Mouse (Mus musculus): ENCODE data around the gene Cep104. TPM values are rescaled to one million over a fixed set of nuclear protein-coding genes. Genes with fewer than 3 reads are reported as not detected.

The Cep104 gene
- total RNA-seq, 2 experiments from 2014 or later: 23.0 to 24.0 TPM

DNA sequence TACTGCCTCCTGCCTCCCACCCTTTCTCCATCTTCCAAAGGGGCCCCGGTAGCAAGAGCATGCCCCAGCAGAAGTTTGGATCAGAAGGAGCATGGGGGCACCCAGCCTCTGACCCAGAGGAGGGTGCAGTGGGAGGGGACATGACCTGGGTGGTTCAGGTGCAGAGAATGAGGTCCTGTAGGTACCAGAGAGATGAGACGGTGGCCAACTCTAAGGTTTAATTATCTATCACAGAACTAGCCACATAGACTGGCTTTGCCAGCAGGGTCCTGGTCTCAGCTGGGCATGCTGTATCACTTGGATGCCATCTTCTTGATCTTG, 51.4 kb downstream of the Cep104 start:
- no peak for DNase-seq
- intact Hi-C loops (cut with DNase I): no loop called here

DNA sequence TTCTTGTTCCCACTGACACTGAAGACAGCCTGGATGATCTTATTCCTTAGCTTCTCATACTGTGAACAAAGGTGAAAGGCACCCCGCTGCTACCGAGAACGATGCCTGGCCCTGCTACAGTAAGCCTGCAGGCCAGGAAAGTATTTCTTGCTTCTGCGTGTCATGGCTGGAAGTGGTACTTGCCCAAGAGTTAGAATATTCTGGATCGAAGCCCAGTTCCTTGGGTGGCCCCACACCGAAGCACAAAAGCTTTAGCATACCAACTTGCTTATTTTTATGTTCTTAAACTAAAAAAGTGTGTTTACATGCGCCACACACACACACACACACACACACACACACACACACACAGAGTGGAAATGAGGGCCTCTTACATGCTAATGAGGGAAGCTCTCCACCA, 53.1 kb downstream of the Cep104 start:
- DNase-seq: no peak
- intact Hi-C loops (cut with DNase I): no loop called here

DNA sequence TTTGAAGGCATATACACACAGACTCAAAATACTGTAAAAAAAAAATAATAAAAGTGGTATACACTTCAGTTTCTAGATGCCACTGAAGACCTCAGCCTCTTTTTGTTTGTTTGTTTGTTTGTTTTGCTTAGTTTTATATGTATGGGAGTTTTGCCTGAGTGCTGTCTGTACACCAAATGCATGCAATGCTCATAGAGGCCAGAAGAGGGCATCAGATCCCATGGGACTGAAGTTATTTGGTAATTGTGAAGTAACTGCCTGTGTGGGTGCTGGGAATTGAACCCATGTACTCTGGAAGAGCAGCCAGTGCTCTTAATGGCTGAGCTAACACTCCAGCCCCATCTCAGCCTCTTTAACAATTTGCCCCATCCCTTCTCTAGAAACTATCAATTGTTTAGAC, 53.7 kb downstream of the Cep104 start:
- DNase-seq: no peak
- intact Hi-C loops (cut with DNase I): no loop called here

DNA sequence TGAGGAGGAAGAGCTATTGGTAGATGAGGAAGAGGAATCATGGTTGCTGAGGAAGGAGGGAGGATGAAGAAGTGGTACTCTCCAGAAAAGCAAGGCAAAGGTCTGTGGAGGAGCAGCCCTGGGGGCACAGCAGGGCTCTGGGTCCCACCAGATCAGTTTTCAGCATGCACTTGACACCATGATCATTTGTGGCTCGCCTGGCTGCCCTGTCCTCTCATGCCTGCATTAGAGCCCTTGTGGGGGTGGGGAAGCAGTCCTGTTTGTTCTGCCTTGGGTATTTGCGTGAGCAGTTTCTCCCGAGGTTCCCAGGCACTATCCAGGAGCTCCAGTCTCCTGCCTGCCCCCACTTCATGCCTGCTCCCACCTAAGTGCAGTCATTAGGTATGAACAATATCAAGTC, 62.1 kb downstream of the Cep104 start:
- intact Hi-C loops (cut with DNase I): no loop called here
- no peak for DNase-seq

DNA sequence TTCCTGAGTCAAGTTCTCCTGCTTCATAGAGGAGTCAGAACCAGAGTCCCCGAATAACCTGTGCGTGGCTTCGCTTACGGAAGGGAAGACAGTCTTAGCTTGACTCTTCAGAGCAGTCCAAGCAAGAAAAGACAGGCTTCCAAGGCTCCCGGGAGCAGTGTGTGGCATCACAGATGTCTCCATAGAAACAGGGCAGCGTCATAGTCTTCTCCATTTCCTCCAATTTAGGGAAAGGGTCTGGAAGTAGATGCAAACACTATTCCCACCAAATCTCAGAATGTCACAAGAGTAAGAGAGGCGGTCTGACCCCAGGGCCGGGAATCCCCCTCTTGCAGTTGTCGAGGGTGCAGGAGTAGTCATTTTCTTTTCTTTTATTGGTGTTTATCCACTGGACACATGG, 67.6 kb downstream of the Cep104 start, which contains the start of gene Ccdc27:
Gene Ccdc27 (minus strand): TSS at position 101 of the 400 bp plus-strand sequence.
- no peak for DNase-seq
- intact Hi-C loops (cut with DNase I): no loop called here

DNA sequence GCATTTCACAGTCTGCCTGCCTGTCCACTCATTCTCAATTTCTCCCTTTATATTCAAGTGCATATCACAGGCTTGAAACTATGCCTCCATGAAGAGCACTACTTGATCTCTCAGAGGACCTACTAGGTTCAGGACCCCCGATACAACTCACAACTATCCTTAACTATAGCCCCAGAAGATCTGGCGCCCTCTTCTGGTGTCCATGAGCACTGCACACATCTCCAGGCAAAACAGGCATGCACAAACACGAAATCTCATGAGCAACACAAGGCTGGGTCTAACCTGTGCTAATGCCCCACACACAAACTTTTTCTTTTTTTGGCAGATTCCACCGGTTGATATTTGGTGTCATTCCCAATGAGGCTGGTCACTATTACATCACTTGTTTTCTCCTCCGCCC, 70.8 kb downstream of the Cep104 start:
- DNase-seq: no peak
- intact Hi-C loops (cut with DNase I): no loop called here

DNA sequence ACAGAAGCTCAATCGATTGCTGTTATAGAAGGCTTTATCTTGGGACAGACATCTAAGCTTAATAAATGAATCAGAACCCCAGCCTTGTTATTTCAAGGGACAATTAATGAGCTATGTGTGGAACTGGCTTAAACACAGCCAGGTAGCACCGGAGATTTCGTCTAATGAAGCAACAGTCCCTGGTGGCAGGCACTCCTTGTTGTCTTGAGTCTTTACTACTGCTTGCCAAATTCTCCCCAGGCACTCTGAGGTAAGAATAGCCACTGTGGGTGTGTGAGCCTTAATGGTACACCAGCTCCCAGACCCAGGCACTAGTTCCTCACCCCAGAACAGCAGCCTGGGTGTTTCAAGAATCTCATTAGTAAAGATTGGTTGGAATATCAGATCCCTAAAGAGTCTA, 76.4 kb downstream of the Cep104 start:
- no peak for DNase-seq
- intact Hi-C loops (cut with DNase I): no loop called here

DNA sequence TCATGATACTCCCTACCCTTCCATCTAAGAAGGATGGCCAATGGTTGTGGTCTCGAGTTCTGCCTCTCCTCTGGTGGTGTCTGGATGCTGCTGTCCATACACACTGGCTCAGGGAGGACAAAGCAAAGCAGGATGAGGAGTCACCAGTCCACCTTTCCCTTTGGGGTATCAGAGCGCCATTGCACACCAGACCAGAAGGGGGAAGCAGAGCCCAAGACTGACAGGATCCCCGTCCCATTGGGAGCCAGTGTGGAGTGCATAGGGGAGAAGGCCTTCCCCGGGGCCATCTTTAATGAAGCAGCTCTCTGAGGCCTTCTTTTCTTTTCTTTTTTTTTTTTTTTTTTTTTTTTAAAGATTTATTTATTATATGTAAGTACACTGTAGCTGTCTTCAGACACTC, 78.1 kb downstream of the Cep104 start:
- intact Hi-C loops (cut with DNase I): no loop called here

DNA sequence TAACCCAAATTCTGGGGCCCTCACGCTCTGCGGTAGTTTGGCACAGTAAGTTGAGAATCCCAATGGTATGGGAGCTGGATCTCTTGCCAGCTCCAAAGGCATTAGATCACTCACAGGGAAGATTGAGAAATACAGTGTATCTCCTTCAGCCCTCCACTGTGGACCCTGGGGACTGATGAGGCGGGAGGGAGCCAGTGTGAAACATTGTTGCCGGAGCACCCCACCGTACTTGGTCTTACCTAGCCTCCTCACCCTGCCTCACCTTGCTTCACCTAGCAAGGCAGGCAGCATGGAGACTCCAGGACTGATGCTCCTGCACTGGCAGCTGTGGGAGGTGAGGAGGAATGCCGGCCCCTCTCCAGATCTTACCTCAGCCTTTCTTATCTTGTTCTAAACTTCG, 80.5 kb downstream of the Cep104 start:
- DNase-seq: no peak
- intact Hi-C loops (cut with DNase I): no loop called here

More for the DNA sequence above, 78.1 kb downstream of the Cep104 start:
- no peak for DNase-seq

DNA sequence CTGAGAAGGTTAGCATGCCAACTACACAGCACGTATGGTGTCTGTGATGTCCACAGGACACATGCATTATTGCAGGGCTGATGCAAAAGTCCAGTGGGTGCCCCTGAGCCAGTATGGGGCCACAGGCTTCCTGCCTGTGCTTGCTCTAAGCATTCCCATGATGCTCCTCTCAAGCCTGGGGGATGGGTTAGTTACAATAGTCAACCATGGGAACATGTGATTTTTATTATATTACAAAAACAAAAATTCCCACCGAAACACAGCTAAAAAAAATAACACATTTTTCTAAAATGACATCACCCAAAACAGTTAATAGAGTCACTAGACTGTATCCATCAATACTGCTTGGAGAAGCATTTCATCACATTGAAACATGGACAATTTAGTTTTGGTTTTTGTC, 81.1 kb downstream of the Cep104 start:
- intact Hi-C loops (cut with DNase I): no loop called here
- DNase-seq: no peak

DNA sequence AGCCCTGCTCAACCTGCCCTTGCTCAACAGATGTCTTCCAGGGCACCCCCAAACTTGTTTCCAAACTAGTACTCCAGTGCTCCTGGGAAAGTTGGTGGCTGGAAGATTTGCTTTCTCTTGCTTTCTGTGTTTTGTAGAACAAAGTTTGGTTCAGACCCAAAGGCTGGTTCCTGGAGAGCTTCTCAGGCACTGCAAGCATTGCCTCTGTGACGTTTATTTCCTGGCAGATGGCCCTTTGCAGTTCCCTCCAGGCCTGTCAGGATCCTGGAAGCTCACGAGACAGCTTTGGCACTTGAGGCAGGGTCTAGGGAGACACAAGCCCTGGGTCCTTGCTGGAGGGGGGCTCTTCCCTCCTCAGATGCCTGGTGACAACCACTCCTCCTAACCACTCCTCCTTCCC, 81.7 kb downstream of the Cep104 start:
- intact Hi-C loops (cut with DNase I): no loop called here

DNA sequence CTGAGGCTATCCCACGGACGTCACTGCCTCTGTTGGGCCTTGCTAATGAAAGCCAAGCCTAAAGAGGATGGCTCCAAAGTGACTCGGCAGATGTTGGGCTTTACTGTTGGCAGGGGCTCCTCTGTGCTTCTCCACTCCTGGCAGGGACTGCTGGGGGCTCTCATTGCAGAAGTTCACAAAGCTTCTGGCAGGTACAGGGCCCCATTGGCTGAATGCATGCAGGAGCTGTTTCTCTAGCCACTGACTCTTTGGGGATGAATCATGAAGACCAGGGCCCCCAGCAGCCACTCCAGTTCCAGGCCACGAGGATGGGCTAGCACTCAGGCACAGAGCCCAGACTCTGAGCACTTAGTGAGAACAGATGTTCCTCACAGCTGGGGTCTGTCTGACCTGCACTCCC, 82.7 kb downstream of the Cep104 start:
- no peak for DNase-seq
- intact Hi-C loops (cut with DNase I): no loop called here

More for the DNA sequence above, 81.7 kb downstream of the Cep104 start:
- DNase-seq: no peak

Other genes starting within 250 kb of the Cep104 start
- 10 to 100 TPM; 10.5 to 14.3 TPM for gene A430005L14Rik, start 18.0 kb upstream of the Cep104 start, total RNA-seq (2021)
- gene Dffb, start 68 bp upstream of the Cep104 start, total RNA-seq (2021): 1 to 10 TPM; 1.3 to 1.8 TPM
- gene Lrrc47, start 36.5 kb downstream of the Cep104 start, total RNA-seq (2021): 10 to 100 TPM; 20.4 to 20.9 TPM
- 1 to 10 TPM; 2.0 to 2.6 TPM for gene Smim1, start 51.0 kb downstream of the Cep104 start, total RNA-seq (2021)
- gene Ccdc27, start 67.5 kb downstream of the Cep104 start, total RNA-seq (2021): not detected
- not detected for gene Trp73, start 165.0 kb downstream of the Cep104 start, total RNA-seq (2021)
- 1 to 10 TPM; 7.0 to 8.7 TPM for gene Wrap73, start 167.2 kb downstream of the Cep104 start, total RNA-seq (2021)
- gene Tprgl, start 185.5 kb downstream of the Cep104 start, total RNA-seq (2021): 10 to 100 TPM; 82.7 to 82.8 TPM
- under 1 TPM; 0.54 TPM for gene Megf6, start 195.5 kb downstream of the Cep104 start, total RNA-seq (2021)